In the genomic region with DNA sequence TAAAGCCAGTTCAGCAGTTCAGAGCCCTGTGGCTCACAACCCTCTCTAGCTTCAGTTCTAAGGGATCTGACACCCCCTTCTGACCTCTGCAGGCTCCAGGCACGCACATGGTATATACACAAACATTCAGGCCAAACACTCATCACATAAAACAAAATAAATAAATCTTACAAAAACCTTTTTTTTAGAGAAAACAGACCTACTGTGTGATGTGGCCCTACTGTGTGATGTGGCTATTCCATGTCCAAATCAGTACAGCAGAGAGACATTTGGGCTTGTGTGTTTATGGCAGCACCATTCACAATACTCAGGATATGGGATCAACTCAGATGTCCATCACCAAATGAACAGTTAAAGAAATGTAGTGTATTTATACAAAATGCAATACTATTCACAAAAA, we compare ENCODE assay signal across 30 mouse cellular contexts.
"Had no signal": no experiment of that assay in that cellular context is flagged by ENCODE, and none has a peak within 500 bp of the region (broad histone marks: within the 10 kb centered on the region; RNA-seq: fewer than 3 reads in every experiment).

No protein-coding gene starts in this region.

- ATAC-seq: liver, embryonic 12.5 days; liver, postnatal 0 days; lung, postnatal 0 days; midbrain, embryonic 13.5 days; midbrain, embryonic 15.5 days; midbrain, embryonic 16.5 days had no signal

- H3K4me3 ChIP-seq: left cerebral cortex, adult 2 months; limb, embryonic 10.5 days; limb, embryonic 12.5 days; limb, embryonic 13.5 days; limb, embryonic 15.5 days; liver, embryonic 12.5 days; liver, embryonic 13.5 days; liver, embryonic 15.5 days; lung, embryonic 15.5 days; megakaryocyte, embryonic 14.5 days; midbrain, embryonic 10.5 days; midbrain, embryonic 12.5 days; midbrain, embryonic 13.5 days; midbrain, embryonic 15.5 days; myocyte had no signal

- H3K36me3 ChIP-seq: limb, embryonic 10.5 days; limb, embryonic 12.5 days; limb, embryonic 13.5 days; limb, embryonic 15.5 days; liver, embryonic 12.5 days; liver, embryonic 13.5 days; liver, embryonic 15.5 days; lung, embryonic 15.5 days; midbrain, embryonic 10.5 days; midbrain, embryonic 12.5 days; midbrain, embryonic 13.5 days; midbrain, embryonic 15.5 days had no signal

- DNase-seq: left cerebral cortex, postnatal 4 days; liver; liver, embryonic 13.5 days; liver, postnatal 0 days; lung, adult 18-20 months; lung, adult 2 months; lung, postnatal 10 days; lung, postnatal 14 days; lung, postnatal 4 days; midbrain, embryonic 14.5 days had no signal

- H3K4me2 ChIP-seq: limb, embryonic 12.5 days; limb, embryonic 13.5 days; limb, embryonic 15.5 days; liver, embryonic 11.5 days; liver, embryonic 12.5 days; liver, embryonic 13.5 days; liver, embryonic 15.5 days; lung, embryonic 15.5 days; midbrain, embryonic 11.5 days; midbrain, embryonic 12.5 days; midbrain, embryonic 13.5 days; midbrain, embryonic 15.5 days had no signal

- H3K9ac ChIP-seq: limb, embryonic 12.5 days; limb, embryonic 13.5 days; limb, embryonic 15.5 days; liver, embryonic 12.5 days; liver, embryonic 13.5 days; liver, embryonic 14.5 days; liver, embryonic 15.5 days; liver, postnatal 0 days; lung, embryonic 15.5 days; midbrain, embryonic 12.5 days; midbrain, embryonic 13.5 days; midbrain, embryonic 15.5 days had no signal

- H3K27ac ChIP-seq: left cerebral cortex, adult 2 months; limb, embryonic 10.5 days; limb, embryonic 12.5 days; limb, embryonic 13.5 days; limb, embryonic 15.5 days; liver, embryonic 12.5 days; liver, embryonic 13.5 days; liver, embryonic 14.5 days; liver, embryonic 15.5 days; lung, embryonic 15.5 days; macrophage; midbrain, embryonic 10.5 days; midbrain, embryonic 12.5 days; midbrain, embryonic 13.5 days; midbrain, embryonic 15.5 days had no signal

- H3K9me3 ChIP-seq: limb, embryonic 10.5 days; limb, embryonic 12.5 days; limb, embryonic 13.5 days; limb, embryonic 15.5 days; liver, embryonic 12.5 days; liver, embryonic 13.5 days; liver, embryonic 15.5 days; lung, embryonic 15.5 days; megakaryocyte, embryonic 14.5 days; midbrain, embryonic 10.5 days; midbrain, embryonic 12.5 days; midbrain, embryonic 13.5 days; midbrain, embryonic 15.5 days had no signal

- H3K4me1 ChIP-seq: liver, embryonic 12.5 days; liver, embryonic 13.5 days; midbrain, embryonic 12.5 days; midbrain, embryonic 13.5 days had no signal

- H3K27me3 ChIP-seq: limb, embryonic 13.5 days; limb, embryonic 15.5 days; liver, embryonic 12.5 days; liver, embryonic 13.5 days; liver, embryonic 15.5 days; lung, embryonic 15.5 days; midbrain, embryonic 15.5 days had no signal
